Comparison of ENCODE assay signal across 20 mouse cellular contexts in genomic region chr10:46778729-46779128, GRCm38 (mm10).
"Had no signal": no experiment of that assay in that cellular context is flagged by ENCODE, and none has a peak within 500 bp of the region (broad histone marks: within the 10 kb centered on the region; RNA-seq: fewer than 3 reads in every experiment).

No protein-coding gene starts in this region.

- H3K9ac ChIP-seq: liver, embryonic 14.5 days; lung, embryonic 14.5 days; midbrain, embryonic 13.5 days; midbrain, embryonic 15.5 days; neural tube, embryonic 12.5 days had no signal

- DNase-seq: lung, adult 18-20 months; lung, embryonic 14.5 days; lung, postnatal 10 days; lung, postnatal 36 days; retina, postnatal 1 day; right cerebral cortex, adult 18-20 months; right cerebral cortex, postnatal 25 days; right cerebral cortex, postnatal 4 days; spleen, adult 18-20 months; thymus, adult 18-20 months; thymus, postnatal 14 days; thymus, postnatal 36 days had no signal

- H3K9me3 ChIP-seq: megakaryocyte, embryonic 14.5 days; midbrain, embryonic 13.5 days; midbrain, embryonic 15.5 days; neural tube, embryonic 12.5 days had no signal

- H3K4me1 ChIP-seq: megakaryocyte, embryonic 14.5 days; midbrain, embryonic 13.5 days; midbrain, embryonic 15.5 days; neural tube, embryonic 12.5 days had no signal

- H3K36me3 ChIP-seq: midbrain, embryonic 13.5 days; midbrain, embryonic 15.5 days; neural tube, embryonic 12.5 days had no signal

- ATAC-seq: midbrain, embryonic 13.5 days; midbrain, embryonic 15.5 days had no signal

- H3K4me3 ChIP-seq: megakaryocyte, embryonic 14.5 days; midbrain, embryonic 13.5 days; midbrain, embryonic 15.5 days; myocyte; neural tube, embryonic 12.5 days had no signal

- H3K27ac ChIP-seq: liver, embryonic 14.5 days; macrophage; midbrain, embryonic 13.5 days; midbrain, embryonic 15.5 days; neural tube, embryonic 12.5 days had no signal

- H3K27me3 ChIP-seq: megakaryocyte, embryonic 14.5 days; midbrain, embryonic 13.5 days; midbrain, embryonic 15.5 days; neural tube, embryonic 12.5 days had no signal

- H3K4me2 ChIP-seq: lung, embryonic 14.5 days; midbrain, embryonic 11.5 days; midbrain, embryonic 13.5 days; midbrain, embryonic 15.5 days; neural tube, embryonic 12.5 days had no signal
